Mouse (Mus musculus): Measurements from ENCODE around the gene Olfr194. TPM values are rescaled to one million over a fixed set of nuclear protein-coding genes. Genes with fewer than 3 reads are reported as not detected.

The Olfr194 gene
- polyA plus RNA-seq (2017; shearing (Covaris generic)): under 1 TPM in 1 of 2 experiments, not detected in 1; 0.18 TPM

DNA sequence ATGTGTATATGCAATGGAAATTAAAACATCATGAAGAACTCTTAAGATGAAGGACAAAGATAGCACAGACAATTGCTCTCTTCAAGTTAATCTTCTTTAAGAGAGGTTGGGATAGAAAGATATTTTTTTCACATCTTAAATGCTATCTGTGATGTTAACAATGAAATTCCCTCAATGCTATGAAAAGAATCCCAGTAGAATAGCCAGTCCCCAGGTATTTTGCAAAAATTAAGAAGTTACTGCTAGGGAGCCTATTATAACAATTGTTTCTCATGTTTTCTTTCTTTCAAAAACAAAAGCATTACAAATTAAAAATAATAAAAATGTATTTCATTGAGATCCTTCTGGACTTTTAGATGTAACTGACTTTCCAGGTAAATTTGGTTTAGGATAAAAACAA lies at the start of gene Olfr194:
TSS of gene Olfr194 (minus strand) at position 101 of the 400 bp plus-strand sequence.

DNA sequence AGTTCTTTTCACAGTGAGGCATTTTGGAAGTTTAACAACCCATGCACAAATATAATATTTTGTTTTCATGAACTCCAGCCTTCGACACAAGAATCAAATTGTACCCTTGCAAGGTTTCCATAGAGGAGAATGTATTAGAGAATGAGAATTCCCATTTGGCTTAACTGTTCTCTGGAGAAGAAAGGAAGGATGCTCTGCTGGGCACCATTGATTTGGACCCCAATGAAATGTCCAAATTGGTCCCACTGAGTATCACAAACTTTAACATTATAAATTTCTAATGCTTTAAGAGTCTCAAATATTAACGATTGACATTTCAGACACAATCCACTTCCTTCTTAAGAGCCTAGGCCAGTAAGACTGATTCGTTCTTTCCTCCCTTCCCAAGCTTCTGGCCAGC lies 49.5 kb upstream of the Olfr194 start, which contains the start of gene Olfr196:
TSS of gene Olfr196 (minus strand) at position 101 of the 400 bp plus-strand sequence.

DNA sequence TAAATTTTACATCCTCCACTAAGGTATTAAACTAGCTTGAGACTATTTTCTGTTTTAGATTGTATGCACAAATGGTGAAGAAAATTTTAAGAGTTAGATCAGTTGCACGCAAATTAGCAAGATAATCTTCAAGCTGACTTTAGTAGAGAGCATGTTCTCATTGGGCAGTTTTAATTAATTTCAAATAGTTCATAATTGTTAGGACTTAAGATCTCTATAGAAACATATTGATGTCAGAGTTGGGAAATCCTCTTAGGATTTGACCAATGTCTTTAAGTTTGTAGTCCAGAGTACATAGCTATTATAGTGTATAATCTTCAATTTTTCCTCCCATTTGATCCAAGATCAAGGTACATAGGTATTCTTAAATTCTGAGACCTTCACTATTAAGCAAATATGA lies 25.9 kb upstream of the Olfr194 start, which contains the start of gene Olfr195:
TSS of gene Olfr195 (plus strand) at position 301 of the 400 bp plus-strand sequence.

DNA sequence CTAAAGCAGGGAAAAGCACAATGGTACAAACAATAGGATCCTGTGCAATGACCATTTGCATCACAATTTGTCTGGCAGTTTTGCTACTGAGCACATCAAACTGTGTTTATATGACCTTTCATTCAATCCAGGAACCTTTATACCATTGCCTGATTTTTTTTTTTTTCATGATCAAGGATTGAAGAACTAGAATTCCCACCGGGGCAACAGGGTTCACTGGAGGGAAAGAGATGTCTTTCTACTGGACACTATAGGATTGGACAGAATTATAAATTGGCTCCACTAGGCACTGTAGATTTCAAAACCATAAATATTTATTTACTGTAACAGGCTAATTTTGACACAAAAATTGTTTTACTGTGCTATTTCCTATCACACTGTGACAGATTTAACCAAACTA lies 9.1 kb downstream of the Olfr194 start, which contains the start of gene Olfr193:
TSS of gene Olfr193 (minus strand) at position 101 of the 400 bp plus-strand sequence.

DNA sequence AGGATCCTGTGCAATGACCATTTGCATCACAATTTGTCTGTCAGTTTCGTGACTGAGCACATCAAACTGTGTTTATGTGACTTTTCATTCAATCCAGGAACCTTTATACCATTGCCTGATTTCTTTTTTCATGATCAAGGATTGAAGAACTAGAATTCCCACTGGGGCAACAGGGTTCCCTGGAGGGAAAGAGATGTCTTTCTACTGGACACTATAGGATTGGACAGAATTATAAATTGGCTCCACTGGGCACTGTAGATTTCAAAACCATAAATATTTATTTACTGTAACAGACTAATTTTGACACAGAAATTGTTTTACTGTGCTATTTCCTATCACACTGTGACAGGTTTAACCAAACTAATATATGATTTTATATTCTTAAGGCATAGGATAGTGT lies 31.1 kb downstream of the Olfr194 start, which contains the start of gene Olfr191:
TSS of gene Olfr191 (minus strand) at position 101 of the 400 bp plus-strand sequence.

DNA sequence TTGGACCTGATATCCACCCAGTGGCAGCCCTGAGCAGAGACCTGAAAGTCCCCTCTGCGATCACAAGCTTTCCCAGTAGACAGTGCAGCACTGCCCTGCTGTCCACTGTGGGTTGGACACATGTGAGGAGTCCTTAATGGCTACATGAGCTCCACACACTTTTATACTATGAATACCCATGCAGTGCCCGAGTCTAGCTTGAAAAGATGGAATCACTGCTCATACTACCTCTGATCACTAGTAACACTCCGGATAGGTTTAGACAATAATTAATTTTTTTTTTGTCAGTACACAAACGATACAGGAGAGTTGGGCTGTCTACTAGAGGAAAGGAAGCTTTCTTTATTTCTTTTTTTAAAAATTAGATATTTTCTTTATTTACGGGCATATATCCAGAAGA lies 43.0 kb downstream of the Olfr194 start, which contains the start of gene Olfr190:
TSS of gene Olfr190 (minus strand) at position 101 of the 400 bp plus-strand sequence.

Other genes starting within 250 kb of the Olfr194 start
- under 1 TPM in 1 of 2 experiments, not detected in 1; 0.06 TPM for gene Olfr177, start 246.3 kb downstream of the Olfr194 start, polyA plus RNA-seq (2017; shearing (Covaris generic))
- 1 to 10 TPM in 1 of 2 experiments, not detected in 1; 1.7 TPM for gene Olfr178, start 229.0 kb downstream of the Olfr194 start, polyA plus RNA-seq (2017; shearing (Covaris generic))
- not detected for gene Olfr181, start 192.3 kb downstream of the Olfr194 start, polyA plus RNA-seq (2017; shearing (Covaris generic))
- gene Olfr180, start 191.7 kb downstream of the Olfr194 start, polyA plus RNA-seq (2017; shearing (Covaris generic)): not detected
- gene Olfr183, start 125.7 kb downstream of the Olfr194 start, polyA plus RNA-seq (2017; shearing (Covaris generic)): under 1 TPM in 1 of 2 experiments, not detected in 1; 0.24 TPM
- under 1 TPM in 1 of 2 experiments, not detected in 1; 0.18 TPM for gene Olfr186, start 90.8 kb downstream of the Olfr194 start, polyA plus RNA-seq (2017; shearing (Covaris generic))
- gene Olfr187, start 81.3 kb downstream of the Olfr194 start, polyA plus RNA-seq (2017; shearing (Covaris generic)): under 1 TPM in 1 of 2 experiments, not detected in 1; 0.92 TPM
- under 1 TPM; 0.05 to 0.07 TPM for gene Olfr190, start 43.1 kb downstream of the Olfr194 start, polyA plus RNA-seq (2017; shearing (Covaris generic))
- gene Olfr191, start 31.2 kb downstream of the Olfr194 start, polyA plus RNA-seq (2017; shearing (Covaris generic)): under 1 TPM in 1 of 2 experiments, not detected in 1; 0.20 TPM
- gene Olfr193, start 9.2 kb downstream of the Olfr194 start, polyA plus RNA-seq (2017; shearing (Covaris generic)): not detected
- gene Olfr195, start 26.0 kb upstream of the Olfr194 start, polyA plus RNA-seq (2017; shearing (Covaris generic)): not detected
- 1 to 10 TPM in 1 of 2 experiments, under 1 TPM in 1; 0.30 to 2.8 TPM for gene Olfr196, start 49.4 kb upstream of the Olfr194 start, polyA plus RNA-seq (2017; shearing (Covaris generic))
- gene Olfr198, start 82.5 kb upstream of the Olfr194 start, polyA plus RNA-seq (2017; shearing (Covaris generic)): not detected
- not detected for gene Olfr199, start 98.7 kb upstream of the Olfr194 start, polyA plus RNA-seq (2017; shearing (Covaris generic))
- gene Olfr201, start 151.6 kb upstream of the Olfr194 start, polyA plus RNA-seq (2017; shearing (Covaris generic)): under 1 TPM in 1 of 2 experiments, not detected in 1; 0.18 TPM
- under 1 TPM in 1 of 2 experiments, not detected in 1; 0.84 TPM for gene Olfr202, start 165.7 kb upstream of the Olfr194 start, polyA plus RNA-seq (2017; shearing (Covaris generic))
- not detected for gene Olfr203, start 177.8 kb upstream of the Olfr194 start, polyA plus RNA-seq (2017; shearing (Covaris generic))
- gene Olfr204, start 197.2 kb upstream of the Olfr194 start, polyA plus RNA-seq (2017; shearing (Covaris generic)): under 1 TPM in 1 of 2 experiments, not detected in 1; 0.22 TPM
- gene Olfr205, start 210.1 kb upstream of the Olfr194 start, polyA plus RNA-seq (2017; shearing (Covaris generic)): not detected
- gene Olfr206, start 228.2 kb upstream of the Olfr194 start, polyA plus RNA-seq (2017; shearing (Covaris generic)): under 1 TPM in 1 of 2 experiments, not detected in 1; 0.59 TPM
- gene Olfr209, start 242.9 kb upstream of the Olfr194 start, polyA plus RNA-seq (2017; shearing (Covaris generic)): not detected

Data from inflammation-experienced regulatory T-cells (primary cell).